Mouse (Mus musculus) bone marrow, adult 2 months (tissue): Measurements from ENCODE around the gene Gm5105.

Source experiments
- CTCF ChIP-seq: fragments of 200-500 bp; IDR thresholded peaks from 2 replicates; pipeline ENCODE4 v1.5.1; 2011; ENCODE audit warnings: low read length, control low read depth; ENCODE audit not compliant: control insufficient read depth, insufficient read depth
- POLR2A ChIP-seq: fragments of 200-500 bp; IDR thresholded peaks from 2 replicates; pipeline ENCODE4 v1.6.1; 2011; ENCODE audit warnings: low read depth, mild to moderate bottlenecking, control low read depth, low read length, borderline replicate concordance; ENCODE audit not compliant: control insufficient read depth

GRCm38 (mm10) chr3:138016810-138017209 lies 50.4 kb downstream of the Gm5105 start:
- no peak for TF ChIP-seq CTCF
- TF ChIP-seq POLR2A = no peak
